Mouse (Mus musculus) brain, embryonic 14.5 days (tissue): ENCODE measurements around the gene Ppp1r12a.

Experiments
- CTCF ChIP-seq: fragments of 200-500 bp; IDR thresholded peaks from 2 replicates; pipeline ENCODE4 v1.5.1; 2012; ENCODE audit warnings: inconsistent platforms, mild to moderate bottlenecking, moderate library complexity, borderline replicate concordance; ENCODE audit not compliant: insufficient read depth, insufficient read length; ENCODE audit errors: extremely low read depth
- POLR2A ChIP-seq: fragments of 200-500 bp; IDR thresholded peaks from 2 replicates; pipeline ENCODE4 v1.6.1; 2012; ENCODE audit warnings: mild to moderate bottlenecking, inconsistent platforms, borderline replicate concordance; ENCODE audit not compliant: poor library complexity, insufficient read depth, insufficient read length, severe bottlenecking; ENCODE audit errors: extremely low read depth

- TF ChIP-seq CTCF, result no peak
- TF ChIP-seq POLR2A, result no peak
Observed at GRCm38 (mm10) chr10:108184763-108185162, 22.8 kb downstream of the Ppp1r12a start.
